Mouse (Mus musculus): ENCODE data around the gene Slc47a2.

Gene Slc47a2

GRCm38 (mm10) chr11:61277937-61278336 is 64.7 kb downstream of the Slc47a2 start:
- no peak for DNase-seq

- DNase-seq = no peak
Measured at GRCm38 (mm10) chr11:61276482-61276881, 66.2 kb downstream of the Slc47a2 start.

- no peak for DNase-seq
Measured at GRCm38 (mm10) chr11:61275106-61275505, 67.6 kb downstream of the Slc47a2 start.

GRCm38 (mm10) chr11:61274421-61274820 is 68.2 kb downstream of the Slc47a2 start:
- DNase-seq = no peak

- no peak for DNase-seq
Measured at GRCm38 (mm10) chr11:61273928-61274327, 68.7 kb downstream of the Slc47a2 start.

GRCm38 (mm10) chr11:61271612-61272011 is 71.0 kb downstream of the Slc47a2 start:
- DNase-seq = no peak

GRCm38 (mm10) chr11:61270406-61270805 is 72.3 kb downstream of the Slc47a2 start:
- peak in 1 of 2 experiments; percentile 20 for DNase-seq

GRCm38 (mm10) chr11:61268626-61269349 is 73.9 kb downstream of the Slc47a2 start:
- no peak for DNase-seq

GRCm38 (mm10) chr11:61266551-61267533 is 75.8 kb downstream of the Slc47a2 start, which contains the start of gene Aldh3a2:
Gene Aldh3a2 (minus strand): TSS chr11:61267464.
- DNase-seq = peak; percentile 95 to 97

- DNase-seq = no peak
Measured at GRCm38 (mm10) chr11:61263841-61264240, 78.8 kb downstream of the Slc47a2 start.

- DNase-seq = no peak
Measured at GRCm38 (mm10) chr11:61262516-61262915, 80.1 kb downstream of the Slc47a2 start.

- DNase-seq = no peak
Measured at GRCm38 (mm10) chr11:61259106-61259505, 83.6 kb downstream of the Slc47a2 start.

GRCm38 (mm10) chr11:61252807-61253206 is 89.9 kb downstream of the Slc47a2 start:
- DNase-seq = no peak

- DNase-seq = no peak
Measured at GRCm38 (mm10) chr11:61251741-61252140, 90.9 kb downstream of the Slc47a2 start.
